Mouse (Mus musculus): ENCODE measurements around the gene Ttc22. TPM values are rescaled to one million over a fixed set of nuclear protein-coding genes. Genes with fewer than 3 reads are reported as not detected.
A peak's percentile ranks its signal among the peaks of the same experiment; 100 is the strongest.

Ttc22 gene
- total RNA-seq, 2 experiments from 2014 or later, result not detected

- no peak for DNase-seq
- no peak for TF ChIP-seq CTCF (IDR thresholded peaks at IDR 0.05)
- H3K4me3 ChIP-seq, result peak overlapping the region; percentile 94
- no peak overlapping the region for H3K27ac ChIP-seq
- intact Hi-C loops (cut with DNase I), result no loop called here
Observed at GRCm38 (mm10) chr4:106679152-106679551, 56.9 kb downstream of the Ttc22 start.

- DNase-seq, result no peak
- intact Hi-C loops (cut with DNase I), result no loop called here
Observed at GRCm38 (mm10) chr4:106680955-106681354, 58.7 kb downstream of the Ttc22 start.

DNA sequence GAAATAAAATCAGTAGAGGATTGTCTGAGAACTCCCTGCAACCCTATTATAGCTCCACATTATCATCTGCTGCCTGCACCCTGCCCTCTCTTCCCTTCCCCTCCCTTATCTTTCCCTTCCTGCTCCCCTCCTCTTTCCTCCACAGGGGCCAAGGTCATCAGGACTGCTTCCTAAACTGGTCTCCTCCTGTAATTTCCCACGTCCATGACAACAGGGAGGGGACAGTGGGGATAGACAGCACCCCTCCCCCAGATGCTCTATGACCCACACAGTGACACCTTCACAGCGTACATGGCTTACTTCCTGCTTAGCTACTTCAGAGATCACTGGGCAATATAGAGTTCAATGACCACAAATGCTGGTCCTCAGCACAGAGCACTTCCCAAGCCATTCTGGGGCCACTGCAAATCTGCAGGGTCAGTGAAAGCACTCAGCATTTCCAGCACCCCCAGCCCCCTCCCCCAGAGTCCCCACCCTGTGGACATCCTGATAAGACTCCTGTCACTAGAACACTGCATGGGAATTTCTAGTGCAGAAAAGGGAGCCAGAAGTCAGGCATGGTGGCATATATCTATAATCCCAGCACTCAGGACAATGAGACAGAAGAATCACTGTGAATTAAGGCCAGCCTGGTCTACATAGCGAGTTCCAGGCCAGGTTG lies 66.5 kb downstream of the Ttc22 start:
- no peak for DNase-seq
- intact Hi-C loops (cut with DNase I), result no loop called here
- Histone ChIP-seq H3K4me3 (no peak overlapping the region), H3K27ac (no peak overlapping the region)
- no peak for TF ChIP-seq CTCF (IDR thresholded peaks at IDR 0.05)

More at GRCm38 (mm10) chr4:106680955-106681354, 58.7 kb downstream of the Ttc22 start:
- Histone ChIP-seq H3K4me3 (no peak overlapping the region), H3K27ac (no peak overlapping the region)
- TF ChIP-seq CTCF (IDR thresholded peaks at IDR 0.05), result no peak

Other genes starting within 250 kb of the Ttc22 start
- not detected for gene Pcsk9, start 158.1 kb upstream of the Ttc22 start, total RNA-seq (2021)
- not detected for gene Bsnd, start 130.1 kb upstream of the Ttc22 start, total RNA-seq (2021)
- 1 to 10 TPM; 1.5 to 4.7 TPM for gene Dhcr24, start 61.4 kb upstream of the Ttc22 start, total RNA-seq (2021)
- not detected for gene Lexm, start 5.2 kb upstream of the Ttc22 start, total RNA-seq (2021)
- gene Pars2, start 28.6 kb downstream of the Ttc22 start, total RNA-seq (2021), result 1 to 10 TPM; 2.5 to 3.8 TPM
- gene Ttc4, start 56.5 kb downstream of the Ttc22 start, total RNA-seq (2021), result 10 to 100 TPM; 24.3 to 34.7 TPM
- under 1 TPM; 0.08 to 0.64 TPM for gene Mroh7, start 108.5 kb downstream of the Ttc22 start, total RNA-seq (2021)
- not detected for gene Fam151a, start 111.5 kb downstream of the Ttc22 start, total RNA-seq (2021)
- 10 to 100 TPM in 1 of 2 experiments, 1 to 10 TPM in 1; 7.1 to 17.3 TPM for gene Acot11, start 182.6 kb downstream of the Ttc22 start, total RNA-seq (2021)